Mouse (Mus musculus) embryonic facial prominence, embryonic 10.5 days (tissue): Measurements from ENCODE around the gene Gtsf1l. TPM values are rescaled to one million over a fixed set of nuclear protein-coding genes. Genes with fewer than 3 reads are reported as not detected.

Source experiments
- DNase-seq: peaks from one replicate; pipeline ENCODE4 v3.0.0-alpha.2; 2017; ENCODE audit warnings: low spot score
- H3K27ac ChIP-seq: fragments of 300-500 bp; sonication (generic); replicated peaks from 2 replicates; pipeline ENCODE4 v1.5.1; 2016; ENCODE audit warnings: mild to moderate bottlenecking
- H3K27me3 ChIP-seq: fragments of 300-500 bp; sonication (generic); replicated peaks from 2 replicates; pipeline ENCODE4 v1.6.1; 2016; ENCODE audit warnings: low read depth, mild to moderate bottlenecking; ENCODE audit not compliant: poor library complexity, severe bottlenecking
- H3K36me3 ChIP-seq: fragments of 300-500 bp; sonication (generic); replicated peaks from 2 replicates; pipeline ENCODE4 v1.6.1; 2016; ENCODE audit warnings: mild to moderate bottlenecking, moderate library complexity
- H3K4me1 ChIP-seq: fragments of 300-500 bp; sonication (generic); 2 replicates; pipeline ENCODE4 v1.6.1; 2016
- H3K4me3 ChIP-seq: fragments of 300-500 bp; sonication (generic); 2 replicates; pipeline ENCODE4 v1.5.1; 2016; ENCODE audit warnings: mild to moderate bottlenecking, moderate library complexity
- H3K9me3 ChIP-seq: fragments of 300-500 bp; sonication (generic); 2 replicates; pipeline ENCODE4 v1.6.1; 2016; ENCODE audit warnings: mild to moderate bottlenecking
- WGBS: fragments of 180-500 bp; shearing (Covaris S2); methylation state at CpG from one replicate; pipeline ENCODE4 v1.1.7; 2016; 5-methylcytosine and 5-hydroxymethylcytosine counted together
- polyA plus RNA-seq: library from polyadenylated mRNA; unstranded; fragments of >200 nt; fragmentation: Nextera tagmentation; extraction: Ambion mirVana; gene quantifications from 2 replicates; pipeline ENCODE4 v1.2.1, GENCODE M21; 2016

Gene Gtsf1l
- 0.19 TPM in 1 of 2 replicates, not detected in the other for polyA plus RNA-seq

DNA sequence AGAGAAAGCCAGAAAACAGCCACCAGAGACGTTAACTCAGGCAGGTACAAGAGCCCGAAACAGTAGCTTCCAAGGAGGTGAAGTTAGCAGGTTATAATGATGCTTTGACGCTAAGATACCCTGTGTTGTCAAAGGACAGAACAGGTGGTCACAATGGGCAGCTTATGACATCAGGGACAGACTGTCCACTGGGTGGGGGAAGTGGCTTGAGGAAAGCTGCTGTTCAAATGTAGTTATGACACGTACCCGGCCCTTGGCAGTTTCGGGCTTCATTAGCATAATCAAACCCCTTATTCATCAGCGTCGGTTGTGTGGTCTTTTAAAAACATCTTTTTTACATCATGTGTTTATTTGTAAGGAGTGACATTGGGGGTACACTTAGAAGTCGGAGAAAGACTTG lies at the start of gene Gtsf1l:
Gene Gtsf1l (minus strand): TSS at position 128 of the 400 bp plus-strand sequence.
- Histone ChIP-seq H3K9me3 (no peaks in the 10 kb centered on the region), H3K4me3 (no peak within 1 kb of the TSS), H3K27ac (no peak within 1 kb of the TSS), H3K36me3 (peaks cover 21% of the 10 kb centered on the region), H3K4me1 (no peaks in the 10 kb centered on the region), H3K27me3 (no peaks in the 10 kb centered on the region)
- no peak for DNase-seq
- whole genome bisulfite sequencing: 90% methylated on average over 9 of the region's 9 CpGs

DNA sequence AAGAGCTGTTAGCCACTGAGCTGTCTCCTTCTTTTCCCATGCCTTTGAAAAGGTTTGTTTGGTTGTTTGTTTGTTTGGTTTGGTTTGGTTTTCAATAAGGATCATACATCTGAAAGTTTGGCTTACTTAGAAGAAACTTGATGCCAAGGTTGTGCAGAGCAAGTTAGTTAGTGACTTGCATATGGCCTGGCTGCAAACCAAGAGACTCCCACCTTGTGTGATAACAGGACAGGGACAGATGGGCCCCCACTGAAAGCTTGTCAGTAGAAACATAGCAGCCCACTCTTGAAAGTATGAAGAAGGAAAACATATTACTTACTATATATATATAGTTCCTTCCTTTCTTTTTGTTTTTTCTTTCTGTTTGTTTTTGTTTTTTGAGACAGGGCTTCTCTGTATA lies 49.3 kb upstream of the Gtsf1l start:
- DNase-seq: no peak
- Histone ChIP-seq H3K4me1 (no peaks in the 10 kb centered on the region), H3K27ac (no peak overlapping the region)

DNA sequence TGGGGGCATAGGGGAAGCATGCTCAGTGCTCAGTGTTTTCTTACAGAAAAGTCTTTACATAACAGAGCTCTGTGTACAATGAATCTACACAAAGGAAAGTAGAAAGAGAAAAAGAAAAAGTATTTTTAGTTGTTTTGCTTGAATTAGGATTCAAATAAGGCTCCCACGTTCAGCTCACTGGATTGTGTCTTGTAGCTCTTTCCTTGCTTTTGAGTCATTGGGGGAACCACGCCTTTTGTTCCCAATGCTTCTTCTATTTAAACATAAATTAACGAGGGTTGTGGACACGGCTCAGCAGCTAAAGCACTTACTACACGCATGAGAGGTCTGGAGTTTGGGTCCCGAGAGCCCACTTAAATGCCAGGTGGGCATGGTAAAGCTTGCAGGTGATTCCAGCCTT lies 48.3 kb upstream of the Gtsf1l start:
- 83% methylated on average over 6 of the region's 6 CpGs for WGBS
- no peak overlapping the region for H3K4me3 ChIP-seq
- H3K9me3 ChIP-seq: no peaks in the 10 kb centered on the region
- no peak for DNase-seq
- H3K27me3 ChIP-seq: no peaks in the 10 kb centered on the region
- no peaks in the 10 kb centered on the region for H3K4me1 ChIP-seq
- H3K36me3 ChIP-seq: no peaks in the 10 kb centered on the region
- no peak overlapping the region for H3K27ac ChIP-seq

More for the DNA sequence above, 49.3 kb upstream of the Gtsf1l start:
- Histone ChIP-seq H3K9me3 (no peaks in the 10 kb centered on the region), H3K4me3 (no peak overlapping the region), H3K36me3 (no peaks in the 10 kb centered on the region), H3K27me3 (no peaks in the 10 kb centered on the region)

DNA sequence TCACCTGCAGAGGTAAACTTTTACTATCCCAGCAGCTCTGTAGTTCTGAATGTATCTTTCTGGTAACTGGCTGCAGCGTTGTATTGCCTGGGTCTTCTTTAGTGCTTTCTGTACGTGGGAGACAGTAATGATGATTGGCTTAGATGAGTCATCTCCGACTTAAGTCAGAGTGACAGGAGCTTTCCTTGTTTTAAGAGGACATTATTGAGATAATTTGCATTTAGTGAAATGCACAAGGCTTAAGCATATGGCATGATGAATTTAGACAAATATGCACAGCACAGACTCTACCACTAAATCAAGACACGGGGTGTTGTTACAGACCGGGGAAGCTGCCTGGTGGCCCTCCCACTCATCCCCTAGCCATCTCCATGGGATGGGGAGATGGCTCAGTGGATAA lies 44.7 kb upstream of the Gtsf1l start:
- Histone ChIP-seq H3K9me3 (0 out of 2 replicates have a peak, but pooled peaks cover 2% of the 10 kb centered on the region), H3K27ac (no peak overlapping the region), H3K4me1 (no peaks in the 10 kb centered on the region), H3K4me3 (no peak overlapping the region), H3K36me3 (no peaks in the 10 kb centered on the region), H3K27me3 (no peaks in the 10 kb centered on the region)
- no peak for DNase-seq
- WGBS: 91% methylated on average over 5 of the region's 5 CpGs

DNA sequence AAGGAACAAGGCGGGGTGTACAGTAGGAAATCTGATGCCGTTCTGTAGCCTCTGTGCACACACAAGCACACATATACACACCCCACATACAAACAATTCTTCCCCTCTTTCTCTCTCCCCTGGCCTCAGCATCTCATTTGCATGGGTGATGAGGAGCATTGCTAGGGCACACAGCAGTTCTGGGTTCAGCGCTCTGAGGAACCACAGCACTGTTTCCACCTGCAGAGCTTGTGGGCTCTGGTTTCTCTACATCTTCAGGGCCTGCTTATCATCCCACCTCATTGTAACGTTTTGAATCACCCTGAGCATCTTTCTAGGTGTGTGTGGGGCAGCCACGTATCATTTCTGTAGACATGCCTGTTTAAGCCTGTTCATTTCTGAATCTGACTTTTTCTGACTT lies 43.2 kb upstream of the Gtsf1l start:
- 0 out of 2 replicates have a peak, but pooled peaks cover 2% of the 10 kb centered on the region for H3K9me3 ChIP-seq
- no peaks in the 10 kb centered on the region for H3K36me3 ChIP-seq
- H3K4me1 ChIP-seq: no peaks in the 10 kb centered on the region
- no peak overlapping the region for H3K27ac ChIP-seq
- WGBS: 82% methylated on average over 5 of the region's 5 CpGs
- no peak overlapping the region for H3K4me3 ChIP-seq
- no peak for DNase-seq
- H3K27me3 ChIP-seq: no peaks in the 10 kb centered on the region

DNA sequence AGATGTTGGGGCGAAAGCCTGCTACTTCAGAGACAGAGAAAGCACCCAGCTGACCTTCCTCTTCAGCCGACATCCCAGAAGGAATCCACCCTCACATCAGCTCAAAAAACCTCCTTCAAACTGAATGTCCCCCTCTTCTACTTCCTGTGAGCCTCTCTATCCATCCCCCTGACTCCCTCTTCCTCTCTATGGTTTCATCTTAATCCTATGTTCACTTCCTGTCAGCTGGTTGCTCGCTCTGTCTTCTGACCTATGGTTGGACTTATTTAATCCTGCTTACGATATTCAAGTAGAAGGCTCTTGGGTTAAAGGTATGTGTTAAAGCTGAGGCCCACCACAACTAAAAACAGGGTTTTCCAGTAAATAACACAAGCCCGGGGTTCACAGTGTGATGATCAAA lies 35.8 kb upstream of the Gtsf1l start:
- Histone ChIP-seq H3K27ac (no peak overlapping the region), H3K4me1 (peaks cover 17% of the 10 kb centered on the region), H3K36me3 (no peaks in the 10 kb centered on the region), H3K4me3 (no peak overlapping the region), H3K9me3 (0 out of 2 replicates have a peak, but pooled peaks cover 2% of the 10 kb centered on the region), H3K27me3 (peaks cover 23% of the 10 kb centered on the region)
- no peak for DNase-seq
- 87% methylated on average over 5 of the region's 5 CpGs for WGBS

DNA sequence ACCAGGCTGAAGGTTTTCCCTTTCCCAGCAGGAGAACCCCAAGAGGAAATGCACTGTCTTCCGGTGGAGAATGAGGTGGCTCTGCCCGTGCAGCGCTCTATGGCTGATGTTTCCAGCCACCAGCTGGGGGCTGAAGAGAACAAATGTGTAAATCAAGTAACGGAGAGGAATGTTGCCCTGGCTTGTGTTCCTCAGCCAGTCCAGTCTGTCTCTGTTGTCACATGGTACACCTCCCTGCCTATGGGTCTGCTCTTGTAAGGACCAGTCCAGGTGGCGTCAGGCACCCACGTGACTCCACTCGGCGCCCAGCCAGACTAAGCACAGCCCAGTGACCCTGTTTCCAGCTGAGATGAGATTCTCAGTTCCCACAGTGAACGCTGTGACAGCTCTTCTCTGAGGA lies 34.7 kb upstream of the Gtsf1l start:
- H3K4me1 ChIP-seq: peaks cover 17% of the 10 kb centered on the region
- H3K27ac ChIP-seq: peak overlapping the region; percentile 48; the same call in 1 of the 2 replicates
- 29% methylated on average over 9 of the region's 9 CpGs for WGBS
- H3K4me3 ChIP-seq: peak overlapping the region; percentile 26
- peak; percentile 72 for DNase-seq
- no peaks in the 10 kb centered on the region for H3K36me3 ChIP-seq
- H3K9me3 ChIP-seq: 0 out of 2 replicates have a peak, but pooled peaks cover under 1% of the 10 kb centered on the region
- peaks cover 23% of the 10 kb centered on the region for H3K27me3 ChIP-seq

DNA sequence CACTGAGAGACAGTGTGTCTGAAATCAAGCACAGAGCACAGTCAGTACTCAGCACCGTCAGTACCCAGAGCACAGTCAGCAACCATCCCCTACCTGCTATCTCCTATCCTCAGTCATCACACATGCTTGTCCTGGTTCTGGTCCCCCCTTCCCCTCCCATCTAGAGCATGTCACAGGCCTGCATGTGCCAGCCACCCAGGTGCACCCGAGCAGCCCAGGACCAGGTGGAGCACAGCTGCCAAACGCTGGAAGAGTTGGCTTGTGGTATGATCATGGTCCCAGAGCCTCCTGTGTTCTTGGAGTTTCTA lies 33.7 kb upstream of the Gtsf1l start:
- Histone ChIP-seq H3K4me3 (no peak overlapping the region), H3K27me3 (peaks cover 23% of the 10 kb centered on the region), H3K27ac (no peak overlapping the region), H3K36me3 (no peaks in the 10 kb centered on the region), H3K9me3 (no peaks in the 10 kb centered on the region), H3K4me1 (peaks cover 17% of the 10 kb centered on the region)
- 88% methylated on average over 3 of the region's 3 CpGs for WGBS
- DNase-seq: no peak

DNA sequence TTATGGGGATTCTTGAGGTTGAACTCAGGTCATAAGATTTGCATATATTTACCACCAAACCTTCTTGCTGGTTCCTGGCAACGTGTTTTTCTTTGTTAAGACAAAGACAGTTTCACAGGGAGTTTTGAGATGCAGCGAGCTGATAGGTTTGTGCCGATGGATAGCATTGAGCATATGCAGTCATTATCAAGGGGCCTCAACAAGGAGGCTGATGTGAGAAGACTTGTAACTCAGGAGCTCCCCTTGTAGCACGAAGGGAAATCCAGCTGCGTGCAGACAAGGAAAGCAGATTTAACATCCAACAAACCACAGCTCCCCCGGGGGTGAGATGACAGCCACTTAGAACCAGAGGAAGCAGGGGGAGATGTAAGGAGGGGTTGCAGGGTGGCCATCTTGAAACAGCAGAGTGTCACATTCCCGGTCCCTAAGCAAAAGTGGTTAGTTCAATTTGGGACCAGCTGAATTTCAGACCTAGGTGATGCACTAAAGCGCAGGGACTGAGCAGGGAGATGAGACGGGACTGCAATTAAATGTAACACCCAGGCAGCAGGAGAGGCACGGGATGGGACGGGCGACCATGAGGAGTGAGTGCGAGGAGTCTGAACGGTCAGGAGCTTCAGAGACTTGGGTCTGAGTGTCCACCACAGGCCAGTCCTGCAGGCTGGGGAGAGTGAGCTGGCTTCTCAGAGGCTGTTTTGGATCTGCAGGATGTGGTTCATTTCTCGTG lies 33.1 kb upstream of the Gtsf1l start:
- Histone ChIP-seq H3K36me3 (no peaks in the 10 kb centered on the region), H3K27me3 (peaks cover 23% of the 10 kb centered on the region), H3K9me3 (no peaks in the 10 kb centered on the region), H3K4me3 (no peak overlapping the region), H3K27ac (no peak overlapping the region), H3K4me1 (peaks cover 17% of the 10 kb centered on the region)
- WGBS: 73% methylated on average over 15 of the region's 15 CpGs
- no peak for DNase-seq

DNA sequence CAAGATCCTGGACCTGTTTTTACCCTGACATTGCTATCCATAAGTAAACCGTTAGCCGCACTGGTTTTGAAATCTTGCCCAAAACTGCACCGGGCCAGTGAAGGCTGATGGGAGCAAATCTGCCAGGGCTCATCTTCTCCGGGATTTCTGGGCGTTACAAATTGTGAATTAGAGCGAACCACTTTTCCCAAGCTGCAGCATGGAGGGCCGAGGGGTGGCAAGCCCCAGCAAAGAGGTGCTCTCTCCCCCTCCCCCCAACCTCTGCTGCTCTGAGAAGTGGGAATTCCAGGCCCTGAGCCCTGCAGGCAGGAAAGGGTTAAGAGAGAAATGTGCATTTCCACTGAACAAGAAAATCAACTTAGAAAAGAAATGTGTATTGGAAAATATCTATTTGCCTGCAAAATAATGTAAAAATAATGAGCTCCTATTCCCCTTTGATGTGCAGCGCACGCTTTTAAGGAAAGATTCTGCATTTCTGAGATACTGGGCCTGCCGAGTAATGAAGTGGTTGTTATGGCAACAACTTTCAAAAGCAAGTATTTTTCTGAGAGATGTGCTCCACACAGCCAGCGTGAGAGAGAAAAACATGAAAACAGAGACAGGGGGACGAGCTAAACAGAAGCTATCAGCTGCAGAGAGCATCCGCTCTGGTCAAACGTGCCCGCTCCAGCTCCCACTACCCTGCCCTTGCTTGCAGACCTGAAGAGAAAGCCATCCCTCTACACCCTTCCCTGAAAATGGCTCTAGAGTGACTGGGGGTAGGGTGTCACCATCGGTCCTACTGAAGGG lies 24.0 kb upstream of the Gtsf1l start:
- H3K27ac ChIP-seq: peak overlapping the region; percentile 3
- no peak for DNase-seq
- no peaks in the 10 kb centered on the region for H3K36me3 ChIP-seq
- no peaks in the 10 kb centered on the region for H3K9me3 ChIP-seq
- no peak overlapping the region for H3K4me3 ChIP-seq
- peaks cover 24% of the 10 kb centered on the region for H3K4me1 ChIP-seq
- 64% methylated on average over 16 of the region's 16 CpGs for WGBS
- H3K27me3 ChIP-seq: no peaks in the 10 kb centered on the region

DNA sequence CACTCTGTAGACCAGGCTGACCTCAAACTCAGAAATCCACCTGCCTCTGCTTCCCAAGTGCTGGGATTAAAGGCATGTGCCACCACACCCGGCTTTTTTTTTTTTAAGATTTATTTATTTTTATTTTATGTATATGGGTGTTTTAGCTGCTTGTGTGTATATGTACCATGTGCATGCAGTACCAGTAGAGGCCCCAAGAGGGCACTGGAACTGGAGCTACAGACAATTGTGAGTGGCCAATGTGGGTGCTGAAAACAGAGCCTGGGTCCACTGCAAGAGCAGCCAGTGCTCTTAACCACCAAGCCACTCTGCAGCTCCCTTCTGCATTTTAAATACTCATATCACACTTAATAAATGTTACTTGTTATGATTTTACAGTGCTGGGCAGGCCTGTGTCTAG lies 23.1 kb upstream of the Gtsf1l start:
- Histone ChIP-seq H3K27ac (no peak overlapping the region), H3K9me3 (no peaks in the 10 kb centered on the region), H3K27me3 (no peaks in the 10 kb centered on the region), H3K4me1 (peaks cover 24% of the 10 kb centered on the region), H3K4me3 (no peak overlapping the region), H3K36me3 (no peaks in the 10 kb centered on the region)
- DNase-seq: no peak
- 89% methylated on average over 1 of the region's 1 CpGs for WGBS

DNA sequence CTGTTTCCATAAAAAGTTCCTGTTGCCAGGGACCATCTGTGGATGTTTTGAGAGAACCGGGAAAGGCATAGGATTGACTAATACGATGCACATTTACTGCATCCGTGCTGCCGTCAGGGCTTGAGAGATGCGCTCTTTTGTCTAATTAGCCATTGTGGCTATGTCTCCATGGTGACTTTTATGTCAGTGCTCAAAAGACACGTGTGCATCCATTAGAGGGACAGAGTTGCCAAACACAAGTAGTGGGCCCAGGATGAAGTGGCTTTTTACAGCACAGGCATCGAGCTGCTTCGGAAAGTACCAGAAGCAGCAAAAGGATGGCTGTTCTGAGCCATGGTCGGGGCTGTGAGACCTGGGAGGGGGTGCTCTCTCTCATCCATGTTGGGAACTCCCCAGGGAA lies 20.7 kb upstream of the Gtsf1l start:
- no peak overlapping the region for H3K4me3 ChIP-seq
- H3K27me3 ChIP-seq: peaks cover 8% of the 10 kb centered on the region; the same call in 1 of the 2 replicates
- 78% methylated on average over 9 of the region's 9 CpGs for WGBS
- H3K36me3 ChIP-seq: no peaks in the 10 kb centered on the region
- no peak overlapping the region for H3K27ac ChIP-seq
- no peaks in the 10 kb centered on the region for H3K9me3 ChIP-seq
- peaks cover 30% of the 10 kb centered on the region for H3K4me1 ChIP-seq
- no peak for DNase-seq
